Mouse (Mus musculus) liver, embryonic 14.5 days (tissue): ENCODE results near the gene Gm10031. TPM values are rescaled to one million over a fixed set of nuclear protein-coding genes. Genes with fewer than 3 reads are reported as not detected.

Experiments
- ATAC-seq: fragments of 200-750 bp; cut with Nextera tagmentation; 2 replicates; pipeline ENCODE4 v1.8.0; 2017; ENCODE audit warnings: moderate number of reproducible peaks, mild to moderate bottlenecking, moderate library complexity; ENCODE audit not compliant: insufficient read depth
- DNase-seq, 3 experiments: peaks; one replicate each; pipeline ENCODE4 v3.0.0-alpha.2; 2012 to 2013; ENCODE audit warnings: low read depth in 3 of 3, low spot score in 3 of 3
- H3K27ac ChIP-seq: fragments of 300-500 bp; sonication (generic); 2 replicates; pipeline ENCODE4 v1.5.1; 2014; ENCODE audit warnings: moderate library complexity, mild to moderate bottlenecking, control low read depth, inconsistent platforms
- H3K27me3 ChIP-seq: fragments of 300-500 bp; sonication (generic); 2 replicates; pipeline ENCODE4 v1.6.1; 2014; ENCODE audit warnings: mild to moderate bottlenecking, low read length, moderate library complexity; ENCODE audit not compliant: control insufficient read depth, insufficient read depth
- H3K36me3 ChIP-seq: fragments of 300-500 bp; sonication (generic); replicated peaks from 2 replicates; pipeline ENCODE4 v1.6.1; 2014; ENCODE audit warnings: low read depth; ENCODE audit not compliant: control insufficient read depth, insufficient read depth
- H3K4me1 ChIP-seq, 2 experiments: fragments of 200-500 bp in 1 of 2; fragments of 300-500 bp in 1 of 2; sonication (generic) in 1 of 2; replicated peaks; 2 replicates each; pipeline ENCODE4 v1.6.1; 2012 to 2014; ENCODE audit warnings: antibody characterized with exemption in 1 of 2, inconsistent platforms in 1 of 2, low read length in 1 of 2; ENCODE audit not compliant: control insufficient read depth in 2 of 2, insufficient read depth in 2 of 2
- H3K4me2 ChIP-seq: fragments of 300-500 bp; sonication (generic); 2 replicates; pipeline ENCODE4 v1.6.1; 2014; ENCODE audit warnings: low read depth, mild to moderate bottlenecking, control low read depth, moderate library complexity
- H3K4me3 ChIP-seq, 2 experiments: fragments of 200-500 bp in 1 of 2; fragments of 300-500 bp in 1 of 2; sonication (generic) in 1 of 2; 2 replicates each; pipeline ENCODE4 v1.5.1; 2012 to 2014; ENCODE audit warnings: low read depth in 2 of 2, low read length in 2 of 2, mild to moderate bottlenecking in 2 of 2, control low read depth in 1 of 2, inconsistent platforms in 1 of 2, moderate library complexity in 1 of 2; ENCODE audit not compliant: insufficient read depth in 1 of 2
- H3K9ac ChIP-seq: fragments of 300-500 bp; sonication (generic); replicated peaks from 2 replicates; pipeline ENCODE4 v1.6.1; 2014; ENCODE audit warnings: mild to moderate bottlenecking, control low read depth, moderate library complexity
- H3K9me3 ChIP-seq: fragments of 300-500 bp; sonication (generic); 2 replicates; pipeline ENCODE4 v1.6.1; 2016; ENCODE audit warnings: low read length, mixed read lengths; ENCODE audit not compliant: control insufficient read depth
- CTCF ChIP-seq: IDR thresholded peaks from 2 replicates; pipeline ENCODE4 v1.5.1; 2016; ENCODE audit warnings: antibody characterized with exemption, low read depth, control low read depth
- EP300 ChIP-seq: IDR thresholded peaks from 2 replicates; pipeline ENCODE4 v1.6.1; 2016; ENCODE audit warnings: antibody characterized with exemption, low read depth
- WGBS: fragments of 180-500 bp; shearing (Covaris S2); extraction: QIAGEN DNeasy Blood & Tissue Kit; methylation state at CpG from one replicate; pipeline ENCODE4 v1.1.7; 2014; ENCODE audit not compliant: insufficient replicate concordance; 5-methylcytosine and 5-hydroxymethylcytosine counted together
- polyA plus RNA-seq, 2 experiments: library from polyadenylated mRNA; depleted of rRNA in 1 of 2; stranded (reverse) in 1 of 2; unstranded in 1 of 2; fragments of >200 nt; fragmentation: Nextera tagmentation in 1 of 2; extraction: Ambion mirVana in 1 of 2; gene quantifications; 2 replicates each; pipeline versions ENCODE4 v1.2.1 to v1.2.3; 2012 to 2014

Gm10031 gene
- polyA plus RNA-seq, 2 experiments = 2.1 TPM; not detected in 1

GRCm38 (mm10) chr1:156533483-156533882, 9.7 kb downstream of the Gm10031 start:
- TF ChIP-seq EP300 = no peak
- DNase-seq = no peak
- no peak for ATAC-seq

GRCm38 (mm10) chr1:156533911-156534310, 10.1 kb downstream of the Gm10031 start:
- H3K4me1 ChIP-seq = no peaks in the 10 kb centered on the region
- H3K9ac ChIP-seq = no peak overlapping the region
- no peaks in the 10 kb centered on the region for H3K36me3 ChIP-seq
- no peaks in the 10 kb centered on the region for H3K9me3 ChIP-seq
- H3K4me3 ChIP-seq = no peak overlapping the region
- H3K4me2 ChIP-seq = no peak overlapping the region
- DNase-seq (no peak), ATAC-seq (no peak)
- no peak for TF ChIP-seq CTCF
- TF ChIP-seq EP300 = no peak
- no peaks in the 10 kb centered on the region for H3K27me3 ChIP-seq
- 66% methylated on average over 4 of the region's 4 CpGs for WGBS
- H3K27ac ChIP-seq = no peak overlapping the region

More at GRCm38 (mm10) chr1:156533483-156533882, 9.7 kb downstream of the Gm10031 start:
- Histone ChIP-seq H3K4me1 (no peaks in the 10 kb centered on the region), H3K27ac (no peak overlapping the region), H3K9ac (no peak overlapping the region), H3K27me3 (no peaks in the 10 kb centered on the region), H3K9me3 (no peaks in the 10 kb centered on the region), H3K36me3 (no peaks in the 10 kb centered on the region), H3K4me3 (no peak overlapping the region), H3K4me2 (no peak overlapping the region)
- WGBS = 50% methylated on average over 3 of the region's 3 CpGs

- no peak overlapping the region for H3K4me2 ChIP-seq
- DNase-seq = no peak
- ATAC-seq = no peak
- TF ChIP-seq CTCF = no peak
- TF ChIP-seq EP300 = no peak
- H3K4me1 ChIP-seq = no peaks in the 10 kb centered on the region; a peak in 1 of 4 replicates
- WGBS = 31% methylated on average over 2 of the region's 2 CpGs
- H3K36me3 ChIP-seq = no peaks in the 10 kb centered on the region
- no peak overlapping the region for H3K9ac ChIP-seq
- H3K9me3 ChIP-seq = no peaks in the 10 kb centered on the region
- no peaks in the 10 kb centered on the region for H3K27me3 ChIP-seq
- no peak overlapping the region for H3K4me3 ChIP-seq
- H3K27ac ChIP-seq = no peak overlapping the region
Measured at GRCm38 (mm10) chr1:156537031-156537430, 13.2 kb downstream of the Gm10031 start.

GRCm38 (mm10) chr1:156537701-156538100, 13.9 kb downstream of the Gm10031 start:
- no peaks in the 10 kb centered on the region for H3K9me3 ChIP-seq
- ATAC-seq = no peak
- no peak overlapping the region for H3K9ac ChIP-seq
- H3K4me2 ChIP-seq = no peak overlapping the region
- 56% methylated on average over 6 of the region's 6 CpGs for WGBS
- no peak overlapping the region for H3K27ac ChIP-seq
- TF ChIP-seq EP300 = no peak
- no peak for TF ChIP-seq CTCF
- H3K36me3 ChIP-seq = no peaks in the 10 kb centered on the region
- DNase-seq = no peak
- H3K27me3 ChIP-seq = no peaks in the 10 kb centered on the region
- H3K4me3 ChIP-seq = no peak overlapping the region
- H3K4me1 ChIP-seq = no peaks in the 10 kb centered on the region; a peak in 1 of 4 replicates

GRCm38 (mm10) chr1:156538382-156538781, 14.6 kb downstream of the Gm10031 start:
- no peak for DNase-seq
- WGBS = 67% methylated on average over 3 of the region's 3 CpGs
- no peak overlapping the region for H3K27ac ChIP-seq

More at GRCm38 (mm10) chr1:156538382-156538781, 14.6 kb downstream of the Gm10031 start:
- H3K4me3 ChIP-seq = no peak overlapping the region
- H3K4me1 ChIP-seq = no peaks in the 10 kb centered on the region; a peak in 1 of 4 replicates
- no peak for TF ChIP-seq EP300
- peak; percentile 35; the same call in 1 of the 2 replicates for TF ChIP-seq CTCF
- no peaks in the 10 kb centered on the region for H3K9me3 ChIP-seq
- no peak overlapping the region for H3K4me2 ChIP-seq
- H3K9ac ChIP-seq = no peak overlapping the region
- ATAC-seq = no peak
- no peaks in the 10 kb centered on the region for H3K36me3 ChIP-seq
- H3K27me3 ChIP-seq = no peaks in the 10 kb centered on the region
